Mouse (Mus musculus) embryo, embryonic 10 days (tissue): Measurements from ENCODE around the gene Cpne1.
A peak's percentile ranks its signal among the peaks of the same experiment; 100 is the strongest.

ENCODE experiments used
- DNase-seq: peaks from one replicate; pipeline ENCODE4 v3.0.0-alpha.2; 2015; ENCODE audit warnings: low spot score

Cpne1 gene

DNA sequence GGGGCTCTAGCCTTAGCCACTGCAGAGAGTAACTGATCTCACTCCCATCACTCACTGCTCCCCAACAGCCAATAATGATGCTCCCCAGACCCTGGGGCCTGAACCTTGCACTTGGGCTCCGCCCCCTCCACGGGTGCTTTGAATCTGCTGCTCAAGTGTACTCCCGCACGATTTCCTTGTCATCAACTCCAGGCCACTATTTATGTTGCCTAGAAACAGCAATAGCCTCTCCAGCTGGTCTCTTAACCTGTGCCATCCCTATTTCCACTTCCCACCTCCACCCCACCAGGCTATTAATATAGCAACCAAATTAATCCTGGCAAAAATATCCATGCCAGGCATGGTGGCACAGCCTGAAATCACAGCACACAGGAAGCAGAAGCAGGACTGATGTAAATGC lies 32.1 kb downstream of the Cpne1 start:
- no peak for DNase-seq

DNA sequence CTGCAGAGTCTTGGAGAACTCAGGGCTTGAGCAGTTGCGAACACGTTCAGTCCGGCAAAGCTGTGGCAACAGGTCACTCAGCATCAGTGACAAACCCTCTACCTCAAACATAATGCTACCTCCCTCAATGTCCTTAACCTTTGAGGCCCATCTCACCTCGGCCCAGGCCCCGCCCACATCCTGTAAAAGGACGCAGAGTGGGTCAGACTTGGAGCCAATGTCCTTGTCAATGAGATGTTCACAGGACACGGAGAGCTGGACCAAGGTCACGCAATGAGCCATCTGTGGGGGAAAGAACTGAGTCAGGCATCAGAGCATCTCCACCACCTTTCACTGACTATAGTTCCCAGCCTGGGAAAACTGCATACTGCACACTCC lies 32.6 kb downstream of the Cpne1 start:
- DNase-seq = no peak

DNA sequence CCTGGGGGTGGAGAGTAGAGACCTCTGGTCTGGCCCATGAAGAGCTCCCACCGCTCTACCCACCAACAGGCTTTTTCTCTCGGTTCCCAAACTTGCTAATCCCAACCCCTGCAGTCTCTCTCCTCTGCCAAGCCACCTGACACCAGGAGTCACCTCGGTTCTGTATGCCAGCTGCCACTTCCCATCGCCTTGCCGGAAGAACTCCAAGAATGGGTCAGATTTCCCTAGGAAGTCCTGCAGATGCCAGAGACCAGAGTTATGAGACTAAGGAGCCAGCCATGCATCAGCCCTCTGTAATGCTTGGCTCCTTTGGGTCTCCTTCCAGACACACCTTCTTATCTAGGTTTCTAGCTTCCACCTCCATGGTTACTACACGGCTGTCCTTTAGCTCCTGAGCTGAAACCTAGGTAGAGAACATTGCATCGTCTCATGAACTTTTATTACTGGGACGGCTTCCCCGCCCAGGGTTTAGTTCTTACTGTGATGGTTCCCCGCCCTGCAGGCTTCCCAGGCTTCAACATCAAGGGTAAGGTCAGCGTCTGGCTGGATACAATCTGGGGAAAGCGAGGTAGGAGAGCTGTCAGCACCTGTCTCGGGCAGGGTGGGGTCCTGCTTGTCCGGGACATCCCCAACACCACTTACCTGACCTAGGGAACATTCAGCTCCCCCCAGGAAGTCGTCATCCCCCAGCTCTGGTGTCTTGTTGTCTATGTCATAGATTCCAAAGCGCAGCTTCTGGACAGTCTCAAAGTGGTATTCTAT lies 33.2 kb downstream of the Cpne1 start:
- DNase-seq = no peak

DNA sequence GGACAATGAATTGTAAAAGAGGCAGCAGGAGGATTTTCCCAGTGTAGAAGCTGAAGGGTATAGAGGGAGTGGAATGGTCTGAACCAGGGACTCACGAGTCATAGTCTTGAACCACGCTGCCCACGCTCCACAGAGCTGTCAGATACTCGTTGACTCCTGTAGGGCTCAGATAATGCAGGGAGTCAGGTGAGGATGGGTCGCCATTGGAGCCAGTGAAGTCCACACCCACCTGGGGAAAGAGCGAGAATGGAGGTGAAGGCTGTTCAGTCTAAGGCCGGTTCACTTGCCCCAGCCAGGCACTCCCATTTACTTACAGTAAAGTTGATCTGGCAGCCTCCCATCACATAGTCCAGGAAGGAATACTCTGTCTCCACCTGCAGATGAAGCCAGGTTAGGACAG lies 34.3 kb downstream of the Cpne1 start:
- DNase-seq = no peak

DNA sequence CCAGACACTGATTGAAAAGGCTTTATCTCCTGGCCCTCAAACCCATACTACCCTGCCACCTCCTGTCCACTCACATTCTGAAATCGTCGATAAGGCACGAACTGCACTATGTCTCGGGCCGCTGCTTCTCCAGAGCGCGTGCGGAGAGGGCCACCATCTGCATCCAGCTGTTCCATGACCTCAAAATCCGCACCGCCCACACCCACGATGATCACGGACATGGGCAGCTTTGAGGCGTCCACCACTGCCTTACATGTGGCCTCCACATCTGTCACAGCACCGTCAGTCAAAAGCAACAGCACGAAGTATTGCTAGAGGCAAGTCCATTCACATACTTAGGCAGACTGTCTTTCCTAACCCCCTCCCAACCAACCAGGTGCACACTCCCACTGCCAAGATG lies 38.0 kb downstream of the Cpne1 start:
- no peak for DNase-seq

DNA sequence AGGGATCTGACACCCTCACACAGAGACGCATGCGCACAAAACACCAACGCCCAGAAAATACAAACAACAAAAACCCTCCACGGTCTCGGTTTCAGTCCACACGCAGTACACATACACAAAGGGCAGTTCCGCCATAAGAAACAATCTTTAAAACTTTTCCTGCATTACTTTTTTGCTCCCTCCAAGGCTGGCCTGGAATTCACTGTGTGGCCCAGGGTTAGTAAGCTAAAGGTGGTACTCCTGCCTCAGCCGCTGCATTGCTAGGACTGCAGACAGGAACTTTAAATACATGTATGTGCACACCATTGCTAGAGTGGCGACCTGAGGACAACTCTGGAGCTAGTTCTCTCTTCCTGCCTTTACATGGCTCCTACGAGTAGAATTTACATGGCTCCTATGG lies 40.5 kb downstream of the Cpne1 start:
- DNase-seq = no peak

DNA sequence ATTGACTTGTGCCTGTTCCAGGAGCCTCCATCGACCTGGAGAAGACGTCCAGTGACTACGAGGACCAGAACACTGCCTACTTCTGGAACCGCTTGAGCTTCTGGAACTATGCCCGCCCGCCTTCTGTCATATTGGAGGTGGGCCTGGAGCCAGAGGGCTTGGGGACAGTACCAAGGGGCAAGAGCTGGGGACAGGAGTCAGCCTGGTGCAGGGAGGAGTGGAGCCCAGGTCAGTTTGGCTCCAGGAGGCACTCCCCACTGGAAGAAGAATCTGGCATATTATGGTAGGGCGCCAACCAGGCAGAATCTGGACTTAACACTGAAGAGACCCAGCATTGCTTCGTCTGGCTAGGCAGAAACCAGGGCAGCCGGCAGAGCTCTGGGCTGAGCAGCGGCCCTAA lies 43.8 kb downstream of the Cpne1 start:
- DNase-seq = no peak

DNA sequence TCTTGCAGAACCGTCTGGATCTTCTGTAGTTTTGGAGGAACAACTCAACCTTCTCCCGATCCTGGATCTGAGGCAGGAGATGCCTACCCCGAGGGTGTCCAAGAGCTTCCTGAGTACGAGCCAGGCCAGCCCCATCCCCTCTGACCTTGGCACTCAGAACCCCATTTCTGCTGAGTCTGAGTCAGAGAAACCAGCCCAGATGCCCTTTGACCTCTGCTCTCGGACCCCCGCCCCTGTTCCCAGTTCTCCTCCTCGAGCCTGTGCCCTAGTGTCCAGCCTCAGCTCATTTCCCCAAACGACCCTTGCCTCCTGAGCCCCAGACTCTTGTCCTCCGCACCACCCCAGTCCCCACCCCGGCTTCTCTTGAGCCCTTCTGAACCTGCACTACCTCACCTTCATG lies 45.6 kb downstream of the Cpne1 start:
- DNase-seq = no peak

DNA sequence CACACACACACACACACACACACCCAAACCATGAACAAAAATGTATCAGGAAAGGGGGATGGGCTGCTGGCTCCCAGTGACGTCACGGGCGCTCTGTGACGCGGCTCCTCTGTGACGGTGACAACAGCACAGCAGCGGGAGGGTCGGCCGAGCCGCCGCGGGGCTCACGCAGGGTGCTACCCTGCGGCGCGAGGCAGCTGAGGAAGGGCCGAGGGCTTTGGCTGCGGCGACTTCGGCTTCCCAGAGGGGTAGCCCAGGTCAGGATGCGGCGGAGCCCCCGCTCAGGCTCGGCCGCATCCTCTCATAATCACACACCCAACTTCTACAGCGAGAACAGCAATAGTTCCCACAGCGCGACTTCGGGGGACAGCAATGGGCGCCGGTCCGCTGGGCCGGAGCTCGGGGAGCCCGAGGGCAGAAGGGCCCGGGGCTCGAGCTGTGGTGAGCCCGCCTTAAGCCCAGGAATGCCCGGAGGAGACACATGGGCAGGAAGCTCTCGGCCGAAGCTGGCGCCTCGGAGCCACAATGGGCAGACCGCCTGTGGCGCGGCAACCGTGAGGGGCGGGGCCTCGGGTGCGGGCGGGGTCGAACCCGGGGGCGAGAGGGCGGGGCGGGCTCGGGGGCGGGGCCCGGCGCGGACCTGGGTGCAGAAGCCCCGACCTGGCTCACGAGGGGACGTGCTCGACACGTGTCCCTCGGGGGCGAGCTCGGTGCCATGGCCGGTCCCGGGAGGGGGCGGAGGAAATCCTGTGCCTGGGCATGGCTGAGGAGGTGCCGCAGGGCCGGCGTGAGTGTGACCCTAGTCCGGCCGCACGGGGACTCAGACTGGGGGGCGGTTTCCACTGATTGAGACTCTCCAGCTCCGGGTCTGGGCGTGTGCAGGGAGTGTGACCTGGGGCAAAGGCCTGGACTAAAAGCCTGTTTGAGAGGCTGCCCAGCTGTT lies 46.4 kb downstream of the Cpne1 start, which contains the start of gene Spag4:
Gene Spag4, plus strand, starts transcription at position 77 of the 943 bp plus-strand sequence.
- DNase-seq = peak; percentile 84

DNA sequence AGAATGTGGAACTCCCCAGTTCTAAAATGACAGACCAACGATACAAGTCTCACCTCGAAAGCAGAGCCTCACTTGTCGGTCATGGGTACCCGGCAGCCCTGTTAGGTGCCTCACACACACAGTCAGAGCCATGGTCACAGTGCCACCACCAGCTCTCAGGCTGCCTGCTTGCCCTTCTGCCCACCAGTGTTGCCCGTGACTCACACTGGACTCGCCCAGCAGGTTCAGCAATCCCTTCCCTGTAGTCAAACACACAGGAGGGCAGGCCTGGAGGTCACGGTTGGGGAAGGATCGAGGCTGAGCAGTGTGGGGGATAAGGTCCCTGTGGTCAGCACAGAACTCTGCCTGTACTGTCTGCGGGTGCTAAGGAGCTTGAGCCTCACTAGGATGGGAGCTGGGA lies 58.9 kb downstream of the Cpne1 start, which contains the start of gene Fer1l4:
Gene Fer1l4, minus strand, starts transcription at position 132 of the 400 bp plus-strand sequence.
- DNase-seq = no peak

DNA sequence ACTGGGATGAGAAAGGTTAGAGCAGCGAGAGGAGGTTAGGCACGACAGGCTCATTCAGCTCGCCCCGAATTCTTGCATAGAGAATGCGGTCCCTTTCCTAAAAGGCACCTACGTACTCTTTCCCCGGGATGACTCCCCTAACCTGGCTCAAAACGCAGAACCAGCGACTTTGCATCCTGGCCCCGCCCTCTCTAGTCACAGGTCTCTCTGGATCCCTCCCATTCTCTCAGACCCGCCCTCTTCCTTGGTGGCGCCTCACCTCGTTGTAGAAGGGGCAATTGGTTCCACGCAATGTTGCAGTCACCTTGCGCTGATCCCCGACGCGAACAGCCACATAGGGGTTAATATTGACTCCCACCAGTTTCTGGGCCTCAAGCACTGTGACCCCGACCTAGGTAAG lies 63.8 kb downstream of the Cpne1 start:
- DNase-seq = peak; percentile 24

DNA sequence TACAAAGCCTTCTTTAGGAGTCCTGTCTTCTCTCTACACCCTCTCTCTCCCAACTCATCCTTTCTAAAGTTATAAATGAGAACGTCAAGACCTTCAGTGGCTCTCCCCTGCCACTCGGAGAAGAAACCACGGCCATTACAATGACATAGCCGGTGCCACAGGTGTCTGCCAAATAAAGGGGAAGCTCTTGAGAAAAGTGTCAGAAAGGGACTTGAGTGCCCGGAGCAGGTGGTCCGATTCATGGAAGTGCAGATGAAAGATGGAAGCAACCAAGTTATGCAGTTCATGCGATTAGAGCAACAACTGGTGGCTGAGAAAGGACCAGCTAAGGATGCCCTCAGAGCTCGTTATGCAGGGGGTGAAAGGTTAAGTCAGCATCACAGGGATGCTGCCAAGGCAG lies 68.9 kb downstream of the Cpne1 start:
- no peak for DNase-seq

DNA sequence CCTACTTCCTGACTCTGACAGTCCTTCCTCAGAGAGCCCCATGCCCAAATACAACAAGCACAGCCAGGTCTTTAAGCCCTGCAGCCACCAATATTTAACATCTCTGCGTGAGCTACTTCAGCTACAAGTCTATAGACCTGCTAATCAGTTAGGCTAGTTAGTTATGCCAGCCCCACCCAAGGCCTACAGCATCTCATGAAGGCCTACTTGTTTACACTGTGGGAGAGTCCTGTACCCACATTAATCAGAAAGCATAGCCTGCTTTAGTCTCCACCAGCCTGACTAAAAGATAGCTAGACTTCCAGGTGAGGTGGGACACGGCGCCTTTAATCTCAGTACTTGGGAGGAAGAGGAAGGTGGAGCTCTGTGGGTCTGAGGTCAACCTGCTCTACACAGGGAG lies 72.4 kb downstream of the Cpne1 start:
- DNase-seq = no peak

DNA sequence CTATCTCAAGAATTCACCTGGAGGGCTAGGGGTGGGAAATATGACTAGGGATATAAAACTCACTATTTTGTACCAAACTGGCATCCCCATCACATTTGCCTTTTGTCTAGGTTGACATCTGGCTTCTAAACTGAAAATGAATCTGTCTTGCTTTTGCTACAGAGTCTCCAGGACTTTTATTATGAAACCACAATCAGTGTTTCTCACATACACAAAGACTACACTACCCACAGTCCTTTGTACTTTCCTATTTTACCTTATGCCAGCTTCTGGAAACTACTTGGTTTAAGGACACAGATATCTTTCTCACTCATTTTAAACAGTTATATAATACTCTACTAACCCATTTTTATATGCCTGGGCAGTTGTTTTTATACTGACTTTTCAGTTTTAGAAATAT lies 86.3 kb downstream of the Cpne1 start:
- DNase-seq = no peak
